Mouse (Mus musculus) cerebellum, adult 9-10 months (tissue): Measurements from ENCODE around the gene Atp6v1b1.

ENCODE experiments used
- DNase-seq: peaks from one replicate; pipeline ENCODE4 v3.0.0; 2022

Atp6v1b1 gene

GRCm38 (mm10) chr6:83742761-83743160 is at the start of gene Atp6v1b1:
Gene Atp6v1b1 (plus strand): TSS chr6:83742990.
- no peak for DNase-seq

GRCm38 (mm10) chr6:83693835-83694234 is 49.0 kb upstream of the Atp6v1b1 start:
- peak; percentile 31 for DNase-seq

- no peak for DNase-seq
Observed at GRCm38 (mm10) chr6:83695731-83696130, 47.1 kb upstream of the Atp6v1b1 start.

GRCm38 (mm10) chr6:83696684-83697083 is 46.1 kb upstream of the Atp6v1b1 start:
- DNase-seq: no peak

GRCm38 (mm10) chr6:83697932-83698331 is 44.9 kb upstream of the Atp6v1b1 start:
- DNase-seq: no peak

- DNase-seq: no peak
Observed at GRCm38 (mm10) chr6:83699971-83700370, 42.8 kb upstream of the Atp6v1b1 start.

- DNase-seq: no peak
Observed at GRCm38 (mm10) chr6:83701001-83701400, 41.8 kb upstream of the Atp6v1b1 start.

- DNase-seq: no peak
Observed at GRCm38 (mm10) chr6:83702146-83702999, 40.4 kb upstream of the Atp6v1b1 start.

GRCm38 (mm10) chr6:83703000-83703721 is 39.6 kb upstream of the Atp6v1b1 start:
- no peak for DNase-seq

GRCm38 (mm10) chr6:83703722-83704078 is 39.1 kb upstream of the Atp6v1b1 start:
- no peak for DNase-seq

- DNase-seq: no peak
Observed at GRCm38 (mm10) chr6:83704294-83704693, 38.5 kb upstream of the Atp6v1b1 start.

- DNase-seq: no peak
Observed at GRCm38 (mm10) chr6:83704701-83705100, 38.1 kb upstream of the Atp6v1b1 start.

GRCm38 (mm10) chr6:83707738-83708510 is 34.9 kb upstream of the Atp6v1b1 start:
- DNase-seq: no peak

- DNase-seq: no peak
Observed at GRCm38 (mm10) chr6:83710361-83711066, 32.3 kb upstream of the Atp6v1b1 start.

GRCm38 (mm10) chr6:83711067-83711675 is 31.6 kb upstream of the Atp6v1b1 start, which contains the start of gene Vax2:
Gene Vax2 (plus strand): TSS chr6:83711264.
- no peak for DNase-seq

GRCm38 (mm10) chr6:83711725-83712475 is 30.9 kb upstream of the Atp6v1b1 start:
- DNase-seq: no peak

- no peak for DNase-seq
Observed at GRCm38 (mm10) chr6:83713271-83714136, 29.3 kb upstream of the Atp6v1b1 start.

- no peak for DNase-seq
Observed at GRCm38 (mm10) chr6:83714221-83715123, 28.3 kb upstream of the Atp6v1b1 start.
